Comparison of ENCODE assay signal across 9 mouse cellular contexts in genomic region chr3:92106582-92106981, GRCm38 (mm10). TPM values are rescaled to one million over a fixed set of nuclear protein-coding genes. Genes with fewer than 3 reads are reported as not detected.
DNase-seq lines count a peak whose midpoint lies in the region; ATAC-seq and TF ChIP-seq lines count a peak whose summit lies in the region.
"Had no signal": no experiment of that assay in that cellular context is flagged by ENCODE, and none has a peak within 500 bp of the region (broad histone marks: within the 10 kb centered on the region; RNA-seq: fewer than 3 reads in every experiment).

No protein-coding gene starts in this region.

- H3K9me3 ChIP-seq in liver, embryonic 11.5 days (ENCODE audit: control insufficient read depth, low read length): no peaks in the 10 kb centered on the region
- H3K9me3 ChIP-seq in hindbrain, embryonic 14.5 days (ENCODE audit: control insufficient read depth, low read length): no peaks in the 10 kb centered on the region

- H3K4me1 ChIP-seq in liver, adult 2 months (ENCODE audit: control insufficient read depth, insufficient read depth, low read length): no peaks in the 10 kb centered on the region
- no peaks in the 10 kb centered on the region for H3K4me1 ChIP-seq in liver, embryonic 11.5 days (replicated peaks; ENCODE audit: control insufficient read depth, insufficient read depth, low read length)
- H3K4me1 ChIP-seq in hindbrain, embryonic 14.5 days (replicated peaks; ENCODE audit: control insufficient read depth, insufficient read depth, low read length): no peaks in the 10 kb centered on the region

- no peak overlapping the region for H3K9ac ChIP-seq in liver, adult 2 months (ENCODE audit: low read depth, low read length)
- H3K9ac ChIP-seq in liver, embryonic 11.5 days (ENCODE audit: low read depth, low read length): no peak overlapping the region
- no peak overlapping the region for H3K9ac ChIP-seq in hindbrain, embryonic 14.5 days

- intact Hi-C loops in left cerebral cortex, postnatal 36 days (cut with DNase I): loop anchor here (2.0 kb wide), 1 partner anchor 56 kb away; no protein-coding TSS in a partner anchor

- no peaks in the 10 kb centered on the region for H3K79me2 ChIP-seq in liver, adult 2 months (ENCODE audit: control insufficient read depth, insufficient read depth, low read length)

- no peak overlapping the region for H3K4me2 ChIP-seq in liver, embryonic 11.5 days
- H3K4me2 ChIP-seq in hindbrain, embryonic 14.5 days (replicated peaks): no peak overlapping the region

- no peak overlapping the region for H3K27ac ChIP-seq in liver, adult 2 months (replicated peaks; ENCODE audit: insufficient read depth, low read depth, low read length)
- no peak overlapping the region for H3K27ac ChIP-seq in liver, embryonic 11.5 days (ENCODE audit: low read depth, low read length)
- H3K27ac ChIP-seq in hindbrain, embryonic 14.5 days: no peak overlapping the region

- no peaks in the 10 kb centered on the region for H3K36me3 ChIP-seq in liver, adult 2 months (ENCODE audit: control insufficient read depth, insufficient read depth, low read length)
- no peaks in the 10 kb centered on the region for H3K36me3 ChIP-seq in liver, embryonic 11.5 days (ENCODE audit: control insufficient read depth, insufficient read depth, low read length)
- no peaks in the 10 kb centered on the region for H3K36me3 ChIP-seq in hindbrain, embryonic 14.5 days (replicated peaks; ENCODE audit: control insufficient read depth, insufficient read depth)

- no peak for TF ChIP-seq POLR2A in liver, adult 2 months (IDR thresholded peaks at IDR 0.05; ENCODE audit: extremely low read depth, insufficient read depth, low read length)

- no peak for ATAC-seq in liver, embryonic 11.5 days (replicated peaks; ENCODE audit: low FRiP score)
- ATAC-seq in hindbrain, embryonic 14.5 days (ENCODE audit: low FRiP score): no peak
- ATAC-seq in CD4-positive, CD25-positive, alpha-beta regulatory T cell, adult 4 months: no peak

- WGBS in liver, adult 2 months: 5% methylated on average over 6 of the region's 6 CpGs
- WGBS in liver, embryonic 11.5 days: 14% methylated on average over 6 of the region's 6 CpGs
- 4% methylated on average over 6 of the region's 6 CpGs for WGBS in hindbrain, embryonic 14.5 days

- DNase-seq in liver, adult 2 months (ENCODE audit: extremely low read depth, low read depth, low spot score): peak; percentile 31
- DNase-seq in liver, embryonic 11.5 days (ENCODE audit: low spot score): no peak
- DNase-seq in embryo, embryonic 11 days: peak; percentile 51
- DNase-seq in hindbrain, embryonic 14.5 days (ENCODE audit: low spot score): peak; percentile 43
- DNase-seq in left cerebral cortex, postnatal 36 days (ENCODE audit: low spot score in 2 of 2): peak; percentile 18 to 31
- peak; percentile 49 for DNase-seq in right cerebral cortex, adult 18-20 months
- no peak for DNase-seq in cerebellum, adult 8-10 months

- H3K27me3 ChIP-seq in liver, adult 2 months (ENCODE audit: control insufficient read depth, insufficient read depth, low read length): no peaks in the 10 kb centered on the region
- no peaks in the 10 kb centered on the region for H3K27me3 ChIP-seq in liver, embryonic 11.5 days (replicated peaks; ENCODE audit: control insufficient read depth, insufficient read depth, low read length)
- H3K27me3 ChIP-seq in hindbrain, embryonic 14.5 days (ENCODE audit: control insufficient read depth, insufficient read depth, low read length): no peaks in the 10 kb centered on the region

- no peak overlapping the region for H3K4me3 ChIP-seq in liver, adult 2 months (ENCODE audit: insufficient read depth, low read depth, low read length)
- no peak overlapping the region for H3K4me3 ChIP-seq in liver, embryonic 11.5 days (ENCODE audit: low read depth, low read length)
- no peak overlapping the region for H3K4me3 ChIP-seq in hindbrain, embryonic 14.5 days (replicated peaks; ENCODE audit: low read length)

- TF ChIP-seq CTCF in liver, adult 2 months (IDR thresholded peaks at IDR 0.05; ENCODE audit: low read depth, low read length): peak; percentile 91

RNA-seq across cellular contexts. Expression of gene Prr9, which starts 17.2 kb away (rescaled TPM):
- total RNA-seq in liver, adult 2 months (2014; rRNA removed): not detected in 2 replicates
- not detected in 2 replicates for polyA plus RNA-seq in liver, adult 2 months (2012; rRNA removed)
- polyA plus RNA-seq in liver, embryonic 11.5 days (2014; fragmentation: Nextera tagmentation; extraction: Ambion mirVana): not detected in 2 replicates
- polyA plus RNA-seq in hindbrain, embryonic 14.5 days (2014; fragmentation: Nextera tagmentation; extraction: Ambion mirVana): not detected in 2 replicates
- not detected for total RNA-seq in left cerebral cortex, postnatal 36 days (2021)
- polyA plus RNA-seq in CD4-positive, CD25-positive, alpha-beta regulatory T cell, adult 4 months (2017; shearing (Covaris generic)): not detected
- total RNA-seq: layer of hippocampus, adult 8-10 months had no signal

RNA-seq across cellular contexts. Expression of gene Lor, which starts 23.6 kb away (rescaled TPM):
- 0.09 and 0.13 TPM in 2 replicates for total RNA-seq in liver, adult 2 months (2014; rRNA removed)
- 0.27 and 0.33 TPM in 2 replicates for polyA plus RNA-seq in liver, adult 2 months (2012; rRNA removed)
- 0.79 and 0.90 TPM in 2 replicates for polyA plus RNA-seq in liver, embryonic 11.5 days (2014; fragmentation: Nextera tagmentation; extraction: Ambion mirVana)
- 6.0 and 7.3 TPM in 2 replicates for polyA plus RNA-seq in hindbrain, embryonic 14.5 days (2014; fragmentation: Nextera tagmentation; extraction: Ambion mirVana)
- 1 to 10 TPM; 1.0 to 2.8 TPM for total RNA-seq in left cerebral cortex, postnatal 36 days (2021)
- polyA plus RNA-seq in CD4-positive, CD25-positive, alpha-beta regulatory T cell, adult 4 months (2017; shearing (Covaris generic)): not detected

RNA-seq across cellular contexts. Expression of gene Lelp1, which starts 36.0 kb away (rescaled TPM):
- not detected in 2 replicates for total RNA-seq in liver, adult 2 months (2014; rRNA removed)
- 0.15 TPM in 1 of 2 replicates, not detected in the other for polyA plus RNA-seq in liver, adult 2 months (2012; rRNA removed)
- polyA plus RNA-seq in liver, embryonic 11.5 days (2014; fragmentation: Nextera tagmentation; extraction: Ambion mirVana): not detected in 2 replicates
- not detected in 2 replicates for polyA plus RNA-seq in hindbrain, embryonic 14.5 days (2014; fragmentation: Nextera tagmentation; extraction: Ambion mirVana)
- not detected for total RNA-seq in left cerebral cortex, postnatal 36 days (2021)
- polyA plus RNA-seq in CD4-positive, CD25-positive, alpha-beta regulatory T cell, adult 4 months (2017; shearing (Covaris generic)): not detected
- total RNA-seq: layer of hippocampus, adult 8-10 months had no signal

Comparison
In these comparisons a context has a peak if more than half of its experiments do, and no peak if none do; other contexts are left out.
1. DNase-seq: peak in liver, adult 2 months (single experiment), embryo, embryonic 11 days (single experiment), hindbrain, embryonic 14.5 days (single experiment), left cerebral cortex, postnatal 36 days (2 of 2) and right cerebral cortex, adult 18-20 months (single experiment); none in liver, embryonic 11.5 days (single experiment) and cerebellum, adult 8-10 months (single experiment).